Mouse (Mus musculus) heart, postnatal 0 days (tissue): ENCODE measurements around the gene Hoxb4. TPM values are rescaled to one million over a fixed set of nuclear protein-coding genes. Genes with fewer than 3 reads are reported as not detected.
A peak's percentile ranks its signal among the peaks of the same experiment; 100 is the strongest.

Experiments
- ATAC-seq: fragments of 200-750 bp; cut with Nextera tagmentation; 2 replicates; pipeline ENCODE4 v1.8.0; 2017; ENCODE audit warnings: low read depth, moderate number of reproducible peaks, moderate library complexity; ENCODE audit not compliant: insufficient read depth
- DNase-seq: peaks from one replicate; pipeline ENCODE4 v3.0.0-alpha.2; 2016; ENCODE audit warnings: low spot score
- H3K27ac ChIP-seq: fragments of 300-500 bp; sonication (generic); 2 replicates; pipeline ENCODE4 v1.5.1; 2014; ENCODE audit warnings: low read depth, mild to moderate bottlenecking
- H3K27me3 ChIP-seq: fragments of 300-500 bp; sonication (generic); 2 replicates; pipeline ENCODE4 v1.6.1; 2014; ENCODE audit warnings: low read length, mixed read lengths; ENCODE audit not compliant: control insufficient read depth, insufficient read depth
- H3K36me3 ChIP-seq: fragments of 300-500 bp; sonication (generic); replicated peaks from 2 replicates; pipeline ENCODE4 v1.6.1; 2014; ENCODE audit warnings: low read length, mixed read lengths; ENCODE audit not compliant: control insufficient read depth, insufficient read depth
- H3K4me1 ChIP-seq: fragments of 300-500 bp; sonication (generic); 2 replicates; pipeline ENCODE4 v1.6.1; 2014; ENCODE audit warnings: antibody characterized with exemption; ENCODE audit not compliant: control insufficient read depth, insufficient read depth
- H3K4me2 ChIP-seq: fragments of 300-500 bp; sonication (generic); 2 replicates; pipeline ENCODE4 v1.6.1; 2014; ENCODE audit warnings: low read depth, mild to moderate bottlenecking, low read length, moderate library complexity
- H3K4me3 ChIP-seq: fragments of 300-500 bp; sonication (generic); 2 replicates; pipeline ENCODE4 v1.5.1; 2014; ENCODE audit warnings: low read depth, low read length
- H3K9ac ChIP-seq: fragments of 300-500 bp; sonication (generic); replicated peaks from 2 replicates; pipeline ENCODE4 v1.6.1; 2014; ENCODE audit warnings: low read depth, low read length, mixed read lengths
- H3K9me3 ChIP-seq: fragments of 300-500 bp; sonication (generic); replicated peaks from 2 replicates; pipeline ENCODE4 v1.6.1; 2016; ENCODE audit warnings: low read length; ENCODE audit not compliant: control insufficient read depth
- CTCF ChIP-seq: IDR thresholded peaks from 2 replicates; pipeline ENCODE4 v1.5.1; 2016; ENCODE audit warnings: antibody characterized with exemption, control low read depth, low read depth
- EP300 ChIP-seq: IDR thresholded peaks from 2 replicates; pipeline ENCODE4 v1.6.1; 2016; ENCODE audit warnings: antibody characterized with exemption, low read depth
- WGBS: fragments of 180-500 bp; shearing (Covaris S2); extraction: QIAGEN DNeasy Blood & Tissue Kit; methylation state at CpG from one replicate; pipeline ENCODE4 v1.1.7; 2014; 5-methylcytosine and 5-hydroxymethylcytosine counted together
- polyA plus RNA-seq: library from polyadenylated mRNA; unstranded; fragments of >200 nt; fragmentation: Nextera tagmentation; extraction: Ambion mirVana; gene quantifications from 2 replicates; pipeline ENCODE4 v1.2.1, GENCODE M21; 2015
- total RNA-seq: library from RNA; depleted of rRNA; stranded (reverse); fragments of >200 nt; gene quantifications from 2 replicates; pipeline ENCODE4 v1.2.3, GENCODE M21; 2014; ENCODE audit warnings: low replicate concordance

The Hoxb4 gene
- total and polyA plus RNA-seq, 2 experiments from 2014 or later, result 0.19 to 2.3 TPM

- Histone ChIP-seq H3K36me3 (no peaks in the 10 kb centered on the region), H3K9me3 (no peaks in the 10 kb centered on the region), H3K27me3 (peaks cover 98% of the 10 kb centered on the region), H3K27ac (no peak overlapping the region), H3K4me2 (peak overlapping the region; percentile 50), H3K4me3 (peak overlapping the region; percentile 30), H3K9ac (peak overlapping the region; percentile 45; the same call in 1 of the 2 replicates), H3K4me1 (no peaks in the 10 kb centered on the region)
- TF ChIP-seq CTCF (no peak), EP300 (no peak)
- DNase-seq, result no peak
- 15% methylated on average over 17 of the region's 17 CpGs for WGBS
- no peak for ATAC-seq
These were observed 15.4 kb downstream of the Hoxb4 start for GRCm38 (mm10) chr11:96333241-96334001.

- 33% methylated on average over 2 of the region's 2 CpGs for WGBS
- no peak for DNase-seq
These were observed 15.9 kb downstream of the Hoxb4 start for GRCm38 (mm10) chr11:96334002-96334364.

GRCm38 (mm10) chr11:96334998-96335397 lies 16.9 kb downstream of the Hoxb4 start:
- H3K27ac ChIP-seq, result no peak overlapping the region

More at GRCm38 (mm10) chr11:96334002-96334364, 15.9 kb downstream of the Hoxb4 start:
- no peak for ATAC-seq
- no peak overlapping the region for H3K4me3 ChIP-seq
- TF ChIP-seq CTCF, result no peak
- TF ChIP-seq EP300, result no peak
- H3K4me1 ChIP-seq, result no peaks in the 10 kb centered on the region
- no peak overlapping the region for H3K9ac ChIP-seq
- H3K27ac ChIP-seq, result no peak overlapping the region
- no peaks in the 10 kb centered on the region for H3K36me3 ChIP-seq
- H3K27me3 ChIP-seq, result peaks cover 98% of the 10 kb centered on the region
- no peaks in the 10 kb centered on the region for H3K9me3 ChIP-seq
- H3K4me2 ChIP-seq, result no peak overlapping the region

GRCm38 (mm10) chr11:96336597-96336996 lies 18.5 kb downstream of the Hoxb4 start:
- ATAC-seq, result no peak
- Histone ChIP-seq H3K4me3 (no peak overlapping the region), H3K4me2 (no peak overlapping the region), H3K9me3 (no peaks in the 10 kb centered on the region), H3K36me3 (no peaks in the 10 kb centered on the region), H3K27me3 (peaks cover 96% of the 10 kb centered on the region), H3K9ac (no peak overlapping the region), H3K27ac (no peak overlapping the region), H3K4me1 (no peaks in the 10 kb centered on the region)
- 20% methylated on average over 2 of the region's 2 CpGs for WGBS
- no peak for DNase-seq
- TF ChIP-seq EP300 (no peak), CTCF (no peak)

More at GRCm38 (mm10) chr11:96334998-96335397, 16.9 kb downstream of the Hoxb4 start:
- Histone ChIP-seq H3K4me2 (no peak overlapping the region), H3K4me1 (no peaks in the 10 kb centered on the region), H3K9ac (no peak overlapping the region), H3K36me3 (no peaks in the 10 kb centered on the region), H3K27me3 (peaks cover 98% of the 10 kb centered on the region), H3K9me3 (no peaks in the 10 kb centered on the region), H3K4me3 (no peak overlapping the region)
- DNase-seq (no peak), ATAC-seq (no peak)
- WGBS, result 45% methylated on average over 3 of the region's 3 CpGs
- TF ChIP-seq EP300 (no peak), CTCF (no peak)

GRCm38 (mm10) chr11:96337026-96337425 lies 19.0 kb downstream of the Hoxb4 start:
- no peak overlapping the region for H3K4me2 ChIP-seq
- no peaks in the 10 kb centered on the region for H3K9me3 ChIP-seq
- ATAC-seq (no peak), DNase-seq (no peak)
- no peak overlapping the region for H3K27ac ChIP-seq
- peaks cover 96% of the 10 kb centered on the region for H3K27me3 ChIP-seq
- no peaks in the 10 kb centered on the region for H3K4me1 ChIP-seq
- H3K36me3 ChIP-seq, result no peaks in the 10 kb centered on the region
- H3K9ac ChIP-seq, result no peak overlapping the region
- TF ChIP-seq CTCF (no peak), EP300 (no peak)
- H3K4me3 ChIP-seq, result no peak overlapping the region
- WGBS, result 25% methylated on average over 6 of the region's 6 CpGs
